In the genomic region with DNA sequence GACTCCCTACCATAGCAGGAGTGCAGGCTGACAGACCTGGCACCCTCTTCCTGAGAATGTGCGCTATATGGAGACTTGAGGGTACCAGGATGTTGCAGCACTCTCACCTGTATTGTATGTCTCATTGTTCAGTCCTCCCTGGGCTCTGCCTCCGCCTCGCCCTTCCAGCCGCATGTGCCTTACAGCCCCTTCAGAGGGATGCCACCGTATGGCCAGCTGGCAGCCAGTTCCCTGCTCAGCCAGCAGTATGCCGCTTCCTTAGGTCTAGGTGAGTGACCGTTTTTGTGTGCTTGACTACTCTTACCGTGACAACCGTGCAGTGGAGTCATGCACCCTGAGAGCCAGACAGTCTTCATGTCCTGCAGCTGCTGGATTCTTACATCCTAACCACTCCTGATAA, we compare ENCODE assay signal across 10 mouse cellular contexts. TPM values are rescaled to one million over a fixed set of nuclear protein-coding genes. Genes with fewer than 3 reads are reported as not detected.
DNase-seq lines count a peak whose midpoint lies in the region; ATAC-seq and TF ChIP-seq lines count a peak whose summit lies in the region.
"Had no signal": no experiment of that assay in that cellular context is flagged by ENCODE, and none has a peak within 500 bp of the region (broad histone marks: within the 10 kb centered on the region; RNA-seq: fewer than 3 reads in every experiment).

No protein-coding gene starts in this region.

- H3K4me1 ChIP-seq in intestine, embryonic 14.5 days (replicated peaks; ENCODE audit: control insufficient read depth, insufficient read depth, low read length): peaks cover 27% of the 10 kb centered on the region
- peaks cover 23% of the 10 kb centered on the region for H3K4me1 ChIP-seq in intestine, embryonic 16.5 days (ENCODE audit: control insufficient read depth, insufficient read depth, low read length)
- no peaks in the 10 kb centered on the region; the same call in 1 of the 2 replicates for H3K4me1 ChIP-seq in embryonic facial prominence, embryonic 11.5 days (ENCODE audit: control insufficient read depth, insufficient read depth, low read length)
- peaks cover 22% of the 10 kb centered on the region for H3K4me1 ChIP-seq in forebrain, postnatal 0 days (ENCODE audit: insufficient read depth)
- peaks cover 43% of the 10 kb centered on the region for H3K4me1 ChIP-seq in midbrain, embryonic 13.5 days (replicated peaks)

- WGBS in intestine, embryonic 14.5 days: 77% methylated on average over 9 of the region's 9 CpGs
- 71% methylated on average over 9 of the region's 9 CpGs for WGBS in intestine, embryonic 16.5 days
- WGBS in embryonic facial prominence, embryonic 11.5 days: 83% methylated on average over 9 of the region's 9 CpGs
- WGBS in forebrain, postnatal 0 days: 67% methylated on average over 9 of the region's 9 CpGs
- 77% methylated on average over 9 of the region's 9 CpGs for WGBS in midbrain, embryonic 13.5 days

- TF ChIP-seq CTCF in forebrain, postnatal 0 days (IDR thresholded peaks at IDR 0.05; ENCODE audit: low read depth): no peak

- no peak overlapping the region for H3K9ac ChIP-seq in intestine, embryonic 14.5 days (ENCODE audit: low read length)
- no peak overlapping the region for H3K9ac ChIP-seq in intestine, embryonic 16.5 days (ENCODE audit: low read depth, low read length)
- H3K9ac ChIP-seq in embryonic facial prominence, embryonic 11.5 days (replicated peaks; ENCODE audit: low read length): no peak overlapping the region
- peak overlapping the region; percentile 29; the same call in 1 of the 2 replicates for H3K9ac ChIP-seq in forebrain, postnatal 0 days
- peak overlapping the region; percentile 99 for H3K9ac ChIP-seq in midbrain, embryonic 13.5 days (replicated peaks)
- H3K9ac ChIP-seq: liver, embryonic 13.5 days had no signal

- no peak for ATAC-seq in intestine, embryonic 14.5 days (replicated peaks; ENCODE audit: low FRiP score, low TSS enrichment, low read depth)
- ATAC-seq in intestine, embryonic 16.5 days: no peak
- ATAC-seq in embryonic facial prominence, embryonic 11.5 days (replicated peaks; ENCODE audit: insufficient number of reproducible peaks, low FRiP score, low TSS enrichment, low read depth): no peak
- no peak for ATAC-seq in forebrain, postnatal 0 days
- no peak for ATAC-seq in midbrain, embryonic 13.5 days

- DNase-seq in intestine, embryonic 14.5 days (ENCODE audit: low spot score): no peak
- DNase-seq in embryonic facial prominence, embryonic 11.5 days (ENCODE audit: low spot score): no peak
- DNase-seq in forebrain, postnatal 0 days: no peak
- no peak for DNase-seq in T-cell, adult 2 months (ENCODE audit: low spot score)
- DNase-seq in gastrocnemius, postnatal 4 days (ENCODE audit: low spot score in 2 of 2): no peak
- DNase-seq in urinary bladder, postnatal 36 days (ENCODE audit: low spot score in 2 of 2): no peak
- DNase-seq: kidney, postnatal 4 days; liver, embryonic 13.5 days had no signal

- peak overlapping the region; percentile 93 for H3K4me2 ChIP-seq in intestine, embryonic 14.5 days (ENCODE audit: low read length)
- no peak overlapping the region for H3K4me2 ChIP-seq in intestine, embryonic 16.5 days (ENCODE audit: low read depth, low read length)
- peak overlapping the region; percentile 90; the same call in 1 of the 2 replicates for H3K4me2 ChIP-seq in embryonic facial prominence, embryonic 11.5 days (ENCODE audit: low read depth, low read length)
- peak overlapping the region; percentile 84 for H3K4me2 ChIP-seq in forebrain, postnatal 0 days (ENCODE audit: low read depth)
- peak overlapping the region; percentile 98 for H3K4me2 ChIP-seq in midbrain, embryonic 13.5 days (replicated peaks)

- no peak overlapping the region for H3K27ac ChIP-seq in intestine, embryonic 14.5 days (ENCODE audit: low read depth)
- no peak overlapping the region for H3K27ac ChIP-seq in intestine, embryonic 16.5 days (ENCODE audit: low read length)
- no peak overlapping the region for H3K27ac ChIP-seq in embryonic facial prominence, embryonic 11.5 days (replicated peaks; ENCODE audit: low read depth, low read length)
- H3K27ac ChIP-seq in forebrain, postnatal 0 days (ENCODE audit: low read depth, low read length): no peak overlapping the region
- no peak overlapping the region for H3K27ac ChIP-seq in midbrain, embryonic 13.5 days
- H3K27ac ChIP-seq: liver, embryonic 13.5 days had no signal

- H3K9me3 ChIP-seq in intestine, embryonic 14.5 days (ENCODE audit: control insufficient read depth, low read length): no peaks in the 10 kb centered on the region
- no peaks in the 10 kb centered on the region for H3K9me3 ChIP-seq in intestine, embryonic 16.5 days (ENCODE audit: control insufficient read depth, low read length)
- H3K9me3 ChIP-seq in embryonic facial prominence, embryonic 11.5 days (replicated peaks; ENCODE audit: control insufficient read depth, low read length): no peaks in the 10 kb centered on the region
- H3K9me3 ChIP-seq in forebrain, postnatal 0 days (ENCODE audit: low read length): no peaks in the 10 kb centered on the region
- H3K9me3 ChIP-seq in midbrain, embryonic 13.5 days: no peaks in the 10 kb centered on the region
- H3K9me3 ChIP-seq: liver, embryonic 13.5 days had no signal

- H3K36me3 ChIP-seq in intestine, embryonic 14.5 days (ENCODE audit: control insufficient read depth, insufficient read depth, low read length): peaks cover 52% of the 10 kb centered on the region
- no peaks in the 10 kb centered on the region; the same call in 1 of the 2 replicates for H3K36me3 ChIP-seq in intestine, embryonic 16.5 days (ENCODE audit: control insufficient read depth, insufficient read depth, low read length)
- peaks cover 14% of the 10 kb centered on the region for H3K36me3 ChIP-seq in embryonic facial prominence, embryonic 11.5 days (replicated peaks; ENCODE audit: control insufficient read depth, insufficient read depth, low read depth, low read length)
- H3K36me3 ChIP-seq in forebrain, postnatal 0 days (ENCODE audit: insufficient read depth): peaks cover 51% of the 10 kb centered on the region
- peaks cover 54% of the 10 kb centered on the region for H3K36me3 ChIP-seq in midbrain, embryonic 13.5 days

- H3K4me3 ChIP-seq in intestine, embryonic 14.5 days (ENCODE audit: low read depth, low read length): no peak overlapping the region
- no peak overlapping the region for H3K4me3 ChIP-seq in intestine, embryonic 16.5 days (ENCODE audit: low read length)
- no peak overlapping the region for H3K4me3 ChIP-seq in embryonic facial prominence, embryonic 11.5 days (ENCODE audit: low read depth, low read length)
- H3K4me3 ChIP-seq in forebrain, postnatal 0 days (ENCODE audit: low read depth, low read length): peak overlapping the region; percentile 91; the same call in 1 of the 2 replicates
- peak overlapping the region; percentile 100 for H3K4me3 ChIP-seq in midbrain, embryonic 13.5 days (replicated peaks)
- H3K4me3 ChIP-seq: liver, embryonic 13.5 days had no signal

- H3K27me3 ChIP-seq in intestine, embryonic 14.5 days (replicated peaks; ENCODE audit: control insufficient read depth, insufficient read depth, low read length): peaks cover 8% of the 10 kb centered on the region; the same call in 1 of the 2 replicates
- H3K27me3 ChIP-seq in intestine, embryonic 16.5 days (replicated peaks; ENCODE audit: control insufficient read depth, insufficient read depth, low read length): peaks cover 1% of the 10 kb centered on the region; the same call in 1 of the 2 replicates
- H3K27me3 ChIP-seq in embryonic facial prominence, embryonic 11.5 days (ENCODE audit: control insufficient read depth, insufficient read depth, low read length): no peaks in the 10 kb centered on the region; the same call in 1 of the 2 replicates
- H3K27me3 ChIP-seq in forebrain, postnatal 0 days (ENCODE audit: insufficient read depth, low read length): peaks cover 3% of the 10 kb centered on the region; the same call in 1 of the 2 replicates
- peaks cover 10% of the 10 kb centered on the region for H3K27me3 ChIP-seq in midbrain, embryonic 13.5 days

RNA-seq across cellular contexts. Expression of gene Lsm14b, which starts 3.0 kb away (rescaled TPM):
- 6.2 and 6.3 TPM in 2 replicates for polyA plus RNA-seq in intestine, embryonic 14.5 days (2014; fragmentation: Nextera tagmentation; extraction: Ambion mirVana)
- 2.4 and 2.5 TPM in 2 replicates for polyA plus RNA-seq in intestine, embryonic 16.5 days (2015; fragmentation: Nextera tagmentation; extraction: Ambion mirVana)
- polyA plus RNA-seq in embryonic facial prominence, embryonic 11.5 days (2014; fragmentation: Nextera tagmentation; extraction: Ambion mirVana): 9.8 and 11.1 TPM in 2 replicates
- total RNA-seq in forebrain, postnatal 0 days (2014; rRNA removed): 154 and 162 TPM in 2 replicates
- 24.4 and 24.8 TPM in 2 replicates for polyA plus RNA-seq in forebrain, postnatal 0 days (2015; fragmentation: Nextera tagmentation; extraction: Ambion mirVana)
- polyA plus RNA-seq in midbrain, embryonic 13.5 days (2015; fragmentation: Nextera tagmentation; extraction: Ambion mirVana): 20.9 and 24.8 TPM in 2 replicates
- total RNA-seq in gastrocnemius, postnatal 4 days (2021): 10 to 100 TPM; 48.3 to 50.8 TPM

RNA-seq across cellular contexts. Expression of gene Psma7, which starts 14.5 kb away (rescaled TPM):
- polyA plus RNA-seq in intestine, embryonic 14.5 days (2014; fragmentation: Nextera tagmentation; extraction: Ambion mirVana): 612 and 735 TPM in 2 replicates
- polyA plus RNA-seq in intestine, embryonic 16.5 days (2015; fragmentation: Nextera tagmentation; extraction: Ambion mirVana): 515 and 554 TPM in 2 replicates
- 751 and 753 TPM in 2 replicates for polyA plus RNA-seq in embryonic facial prominence, embryonic 11.5 days (2014; fragmentation: Nextera tagmentation; extraction: Ambion mirVana)
- total RNA-seq in forebrain, postnatal 0 days (2014; rRNA removed): 301 and 392 TPM in 2 replicates
- polyA plus RNA-seq in forebrain, postnatal 0 days (2015; fragmentation: Nextera tagmentation; extraction: Ambion mirVana): 581 and 734 TPM in 2 replicates
- polyA plus RNA-seq in midbrain, embryonic 13.5 days (2015; fragmentation: Nextera tagmentation; extraction: Ambion mirVana): 676 and 705 TPM in 2 replicates
- 100 to 1,000 TPM; 201 TPM for total RNA-seq in gastrocnemius, postnatal 4 days (2021)

RNA-seq across cellular contexts. Expression of gene Ss18l1, which starts 14.5 kb away (rescaled TPM):
- 5.0 and 5.4 TPM in 2 replicates for polyA plus RNA-seq in intestine, embryonic 14.5 days (2014; fragmentation: Nextera tagmentation; extraction: Ambion mirVana)
- 3.4 and 3.7 TPM in 2 replicates for polyA plus RNA-seq in intestine, embryonic 16.5 days (2015; fragmentation: Nextera tagmentation; extraction: Ambion mirVana)
- 8.0 and 9.5 TPM in 2 replicates for polyA plus RNA-seq in embryonic facial prominence, embryonic 11.5 days (2014; fragmentation: Nextera tagmentation; extraction: Ambion mirVana)
- total RNA-seq in forebrain, postnatal 0 days (2014; rRNA removed): 82.6 and 104 TPM in 2 replicates
- polyA plus RNA-seq in forebrain, postnatal 0 days (2015; fragmentation: Nextera tagmentation; extraction: Ambion mirVana): 32.8 and 47.0 TPM in 2 replicates
- 51.2 and 54.8 TPM in 2 replicates for polyA plus RNA-seq in midbrain, embryonic 13.5 days (2015; fragmentation: Nextera tagmentation; extraction: Ambion mirVana)
- 1 to 10 TPM; 3.7 to 4.3 TPM for total RNA-seq in gastrocnemius, postnatal 4 days (2021)

RNA-seq across cellular contexts. Expression of gene Mtg2, which starts 42.6 kb away (rescaled TPM):
- polyA plus RNA-seq in intestine, embryonic 14.5 days (2014; fragmentation: Nextera tagmentation; extraction: Ambion mirVana): 24.2 and 27.5 TPM in 2 replicates
- 25.4 and 31.0 TPM in 2 replicates for polyA plus RNA-seq in intestine, embryonic 16.5 days (2015; fragmentation: Nextera tagmentation; extraction: Ambion mirVana)
- 25.5 and 28.1 TPM in 2 replicates for polyA plus RNA-seq in embryonic facial prominence, embryonic 11.5 days (2014; fragmentation: Nextera tagmentation; extraction: Ambion mirVana)
- 27.9 and 32.2 TPM in 2 replicates for total RNA-seq in forebrain, postnatal 0 days (2014; rRNA removed)
- 23.5 and 25.5 TPM in 2 replicates for polyA plus RNA-seq in forebrain, postnatal 0 days (2015; fragmentation: Nextera tagmentation; extraction: Ambion mirVana)
- 37.1 and 37.3 TPM in 2 replicates for polyA plus RNA-seq in midbrain, embryonic 13.5 days (2015; fragmentation: Nextera tagmentation; extraction: Ambion mirVana)
- total RNA-seq in gastrocnemius, postnatal 4 days (2021): 10 to 100 TPM; 13.4 to 15.0 TPM

RNA-seq across cellular contexts. Expression of gene Taf4, which starts 51.3 kb away (rescaled TPM):
- polyA plus RNA-seq in intestine, embryonic 14.5 days (2014; fragmentation: Nextera tagmentation; extraction: Ambion mirVana): 5.2 and 5.4 TPM in 2 replicates
- polyA plus RNA-seq in intestine, embryonic 16.5 days (2015; fragmentation: Nextera tagmentation; extraction: Ambion mirVana): 1.8 and 2.5 TPM in 2 replicates
- polyA plus RNA-seq in embryonic facial prominence, embryonic 11.5 days (2014; fragmentation: Nextera tagmentation; extraction: Ambion mirVana): 4.4 and 4.9 TPM in 2 replicates
- total RNA-seq in forebrain, postnatal 0 days (2014; rRNA removed): 11.4 and 12.5 TPM in 2 replicates
- 2.1 and 2.4 TPM in 2 replicates for polyA plus RNA-seq in forebrain, postnatal 0 days (2015; fragmentation: Nextera tagmentation; extraction: Ambion mirVana)
- polyA plus RNA-seq in midbrain, embryonic 13.5 days (2015; fragmentation: Nextera tagmentation; extraction: Ambion mirVana): 4.1 and 4.5 TPM in 2 replicates
- total RNA-seq in gastrocnemius, postnatal 4 days (2021): 10 to 100 TPM; 14.1 to 15.7 TPM

Comparison
In these comparisons a context has a peak if more than half of its experiments do, and no peak if none do; other contexts are left out.
1. H3K4me3 ChIP-seq: peak in forebrain, postnatal 0 days (single experiment) and midbrain, embryonic 13.5 days (single experiment); none in intestine, embryonic 14.5 days (single experiment), intestine, embryonic 16.5 days (single experiment) and embryonic facial prominence, embryonic 11.5 days (single experiment).
2. H3K9ac ChIP-seq: peak in forebrain, postnatal 0 days (single experiment) and midbrain, embryonic 13.5 days (single experiment); none in intestine, embryonic 14.5 days (single experiment), intestine, embryonic 16.5 days (single experiment) and embryonic facial prominence, embryonic 11.5 days (single experiment).